Mouse (Mus musculus) frontal cortex, postnatal 14 days (tissue): ENCODE data around the gene Mfap1a.

Experiments
- DNase-seq, 2 experiments: peaks; one replicate each; pipeline ENCODE4 v3.0.0; 2022; ENCODE audit warnings: low spot score in 2 of 2

The Mfap1a gene

GRCm38 (mm10) chr2:121442259-121443067 is 64.0 kb downstream of the Mfap1a start:
- no peak for DNase-seq
